Mouse (Mus musculus): ENCODE measurements around the gene H1fnt. TPM values are rescaled to one million over a fixed set of nuclear protein-coding genes. Genes with fewer than 3 reads are reported as not detected.
A peak's percentile ranks its signal among the peaks of the same experiment; 100 is the strongest.

H1fnt gene
- total RNA-seq (2022) = not detected

DNA sequence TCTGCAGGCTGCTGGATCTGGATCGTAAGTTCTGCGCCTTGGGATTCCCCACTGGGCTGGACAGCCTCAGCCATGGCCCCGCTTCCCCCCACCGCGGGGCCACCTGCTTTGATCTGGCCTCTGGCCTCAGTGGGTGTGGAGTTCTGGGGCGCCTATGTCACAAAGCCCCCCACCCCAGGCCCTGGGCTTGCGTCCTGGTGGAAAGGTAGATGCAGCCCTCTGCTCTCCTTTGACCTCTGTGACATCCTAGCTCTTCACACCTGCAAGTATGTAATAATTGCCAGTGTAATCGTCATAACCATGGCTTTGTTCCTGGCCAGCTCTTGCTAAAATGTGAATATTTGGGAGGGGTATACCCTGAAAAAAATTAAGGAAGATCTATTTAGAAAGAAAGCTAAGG is at the start of gene H1fnt:
H1fnt (minus strand) TSS at position 101 of the 400 bp plus-strand sequence.
- no peak for DNase-seq (ENCODE audit: low spot score in 2 of 2)

DNA sequence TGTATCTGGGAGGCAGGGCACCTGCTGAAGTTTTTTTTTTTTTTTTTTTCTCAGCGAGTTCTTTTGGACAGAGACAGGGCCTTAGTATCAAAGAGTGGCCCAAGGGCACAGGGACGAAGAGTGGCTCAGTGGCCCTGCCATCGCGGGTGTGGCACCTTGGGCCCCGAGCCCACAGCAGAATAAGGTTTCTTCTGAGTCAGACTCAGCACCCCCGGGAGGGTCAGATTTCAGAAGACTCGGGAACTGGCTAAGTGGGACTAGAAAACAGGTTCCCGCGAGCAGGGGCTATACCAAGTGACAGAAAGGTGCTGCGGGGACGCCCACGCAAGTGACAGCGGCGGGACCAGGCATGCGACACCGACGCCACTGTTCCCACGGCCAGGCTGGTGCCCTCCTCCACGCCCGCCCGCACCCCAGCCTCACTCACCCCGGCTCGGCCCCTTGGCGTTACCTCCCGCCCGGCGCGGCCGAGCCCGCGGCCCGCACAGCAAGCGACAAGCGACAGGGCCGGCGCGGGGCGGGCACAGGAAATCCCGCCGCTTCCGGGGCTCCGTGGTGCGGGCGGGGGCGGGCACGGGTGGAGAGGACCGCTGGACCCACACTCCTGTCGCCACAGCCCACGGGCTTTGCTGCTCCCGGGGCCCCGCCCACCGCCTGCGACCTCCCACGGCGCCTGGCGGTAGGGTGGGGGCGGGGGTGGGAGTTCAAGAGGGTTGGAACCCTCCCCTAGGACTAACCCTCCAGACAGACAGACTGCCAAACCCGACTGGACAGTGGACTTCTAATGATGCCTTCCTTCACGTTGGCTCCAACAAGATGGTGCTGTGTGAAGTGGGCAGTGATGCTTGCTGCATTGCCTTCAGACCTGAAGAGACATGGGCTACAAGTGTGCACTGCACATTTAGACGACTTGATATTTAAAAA is 38.8 kb upstream of the H1fnt start, which contains the start of gene Zfp641:
Zfp641 (minus strand) TSS at position 534 of the 924 bp plus-strand sequence.
- peak; percentile 15 to 55 for DNase-seq (ENCODE audit: low spot score in 2 of 2)

DNA sequence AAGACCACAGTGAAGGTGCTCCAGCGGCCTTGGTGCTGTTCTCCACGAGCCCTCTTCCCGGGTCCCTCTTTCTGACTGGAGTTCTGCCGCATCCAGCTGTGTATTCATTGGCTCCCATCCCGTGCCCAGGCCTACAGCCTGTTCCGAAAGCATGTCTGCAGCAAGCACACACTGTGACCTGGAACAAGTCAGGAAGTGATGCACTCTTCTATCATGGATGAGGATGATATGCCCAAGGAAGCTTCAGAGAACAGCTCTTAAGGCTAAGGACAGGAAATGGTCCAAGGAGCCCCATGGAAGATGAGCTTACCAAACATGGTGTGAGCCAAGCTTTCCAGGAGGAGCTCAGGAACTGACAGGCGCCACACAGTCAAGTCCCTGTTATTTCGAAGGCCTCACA is 36.6 kb upstream of the H1fnt start:
- no peak for DNase-seq (ENCODE audit: low spot score in 2 of 2)

DNA sequence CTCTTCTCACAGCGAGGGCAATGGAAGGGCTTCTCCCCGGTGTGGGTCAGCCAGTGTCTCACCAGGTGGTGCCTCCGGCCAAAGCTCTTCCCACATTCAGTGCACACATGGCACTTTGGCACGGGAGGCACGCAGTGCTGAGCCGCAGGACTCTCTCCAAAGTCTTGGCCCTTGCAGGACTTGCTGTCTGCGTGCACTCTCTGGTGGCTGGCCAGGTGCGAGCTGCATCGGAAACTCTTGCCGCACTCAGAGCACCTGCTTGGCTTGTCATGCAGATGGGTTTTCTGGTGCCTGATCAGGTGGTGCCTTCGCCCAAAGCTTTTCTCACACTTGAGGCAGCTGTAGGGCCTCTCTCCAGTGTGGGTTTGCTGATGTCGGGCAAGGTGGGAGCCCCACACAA is 31.5 kb upstream of the H1fnt start:
- DNase-seq (ENCODE audit: low spot score in 2 of 2) = peak; percentile 38 to 78

DNA sequence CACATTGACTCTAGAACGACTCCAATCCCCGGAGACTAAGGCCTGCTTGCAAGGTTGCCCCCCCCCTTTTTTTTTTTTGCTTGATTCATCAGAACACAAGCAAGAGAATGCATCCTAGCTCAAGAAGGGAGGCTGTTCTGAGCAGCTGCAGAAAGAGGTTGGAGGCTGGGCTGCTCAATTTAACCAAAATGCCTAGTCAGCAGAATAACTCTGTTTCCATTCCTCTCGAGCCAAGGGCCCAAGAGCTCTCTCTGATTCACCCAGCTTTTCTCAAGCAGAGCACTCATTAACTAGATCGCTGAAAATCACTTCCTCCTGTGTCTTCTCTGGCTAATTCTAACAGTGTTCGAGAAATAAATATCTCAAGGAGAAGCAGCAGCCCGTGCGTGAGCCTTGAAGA is 29.3 kb upstream of the H1fnt start:
- no peak for DNase-seq (ENCODE audit: low spot score in 2 of 2)

DNA sequence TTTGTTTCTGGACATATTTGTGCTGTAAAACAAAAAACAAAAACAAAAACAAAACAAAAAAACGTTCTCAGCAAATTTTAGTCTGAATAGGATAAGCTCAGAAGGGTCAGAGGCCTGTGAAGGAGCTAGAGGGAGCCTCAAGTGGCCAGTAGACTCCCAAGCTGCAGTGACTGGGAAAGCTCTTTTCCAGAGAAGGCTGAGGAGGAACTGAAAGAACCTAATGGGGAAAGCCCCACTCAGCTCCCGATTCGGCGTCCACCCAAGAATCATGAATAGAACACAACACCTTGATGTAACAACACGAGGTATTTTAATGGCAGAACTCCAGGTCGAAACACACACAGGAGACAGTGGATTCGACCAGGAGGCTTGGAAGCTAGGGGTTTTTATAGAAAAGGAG is 683 bp upstream of the H1fnt start:
- DNase-seq (ENCODE audit: low spot score in 2 of 2) = no peak

DNA sequence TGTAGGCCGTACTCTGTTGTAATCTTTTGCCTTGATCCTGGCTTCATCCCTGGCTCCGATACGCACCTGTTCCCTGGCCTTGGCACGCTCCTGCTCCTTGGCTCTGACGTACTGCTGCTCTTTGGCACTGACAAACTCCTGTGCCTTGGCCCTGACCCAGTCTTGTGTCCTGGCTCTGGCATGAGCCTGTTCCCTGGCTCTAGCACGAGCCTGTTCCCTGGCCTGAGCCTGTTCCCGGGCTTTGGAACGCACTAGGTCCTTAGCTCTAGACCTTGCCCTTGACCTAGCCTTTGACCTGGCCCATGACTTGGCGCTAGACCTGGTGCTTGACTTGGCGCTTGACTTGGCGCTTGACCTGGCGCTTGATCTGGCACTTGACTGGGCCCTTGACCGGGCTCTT is 822 bp downstream of the H1fnt start:
- DNase-seq (ENCODE audit: low spot score in 2 of 2) = peak; percentile 4 to 6

DNA sequence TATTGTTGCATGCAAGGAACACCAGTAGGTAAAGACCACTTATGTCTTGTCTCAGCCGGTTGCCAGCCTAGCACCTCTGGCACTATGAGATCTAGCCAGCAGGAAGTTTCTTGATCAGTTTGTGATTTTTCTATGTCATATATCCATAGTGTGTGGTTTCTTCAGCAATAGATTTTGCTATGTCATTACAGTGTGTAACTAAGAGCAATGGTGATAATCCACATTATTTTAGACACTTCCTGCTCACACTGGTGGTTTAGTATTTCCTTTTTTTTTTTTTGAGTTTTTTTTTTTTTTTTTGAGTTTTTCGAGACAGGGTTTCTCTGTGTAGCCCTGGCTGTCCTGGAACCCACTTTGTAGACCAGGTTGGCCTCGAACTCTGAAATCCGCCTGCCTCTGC is 21.7 kb downstream of the H1fnt start:
- no peak for DNase-seq (ENCODE audit: low spot score in 2 of 2)

DNA sequence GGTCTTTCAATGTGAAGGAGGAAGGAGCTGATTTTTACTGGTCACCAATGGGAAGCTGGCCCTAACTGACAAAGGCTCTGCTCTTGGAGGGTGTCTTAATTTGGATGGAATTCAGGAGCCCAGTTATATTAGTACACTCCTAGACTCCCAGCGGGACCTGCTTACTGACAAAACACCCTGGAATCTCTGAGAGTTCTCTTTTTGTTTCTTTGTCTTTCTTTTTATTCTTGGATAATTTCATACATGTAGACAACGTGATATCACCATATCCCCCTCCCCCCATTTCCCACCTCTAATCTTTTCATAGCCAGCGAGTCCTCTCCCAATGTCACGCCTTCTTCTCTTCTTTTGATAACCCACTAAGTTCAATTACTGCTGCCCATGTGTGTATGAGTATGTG is 22.7 kb downstream of the H1fnt start, which contains the start of gene Olfr286:
Olfr286 (minus strand) TSS at position 101 of the 400 bp plus-strand sequence.
- DNase-seq (ENCODE audit: low spot score in 2 of 2) = no peak

DNA sequence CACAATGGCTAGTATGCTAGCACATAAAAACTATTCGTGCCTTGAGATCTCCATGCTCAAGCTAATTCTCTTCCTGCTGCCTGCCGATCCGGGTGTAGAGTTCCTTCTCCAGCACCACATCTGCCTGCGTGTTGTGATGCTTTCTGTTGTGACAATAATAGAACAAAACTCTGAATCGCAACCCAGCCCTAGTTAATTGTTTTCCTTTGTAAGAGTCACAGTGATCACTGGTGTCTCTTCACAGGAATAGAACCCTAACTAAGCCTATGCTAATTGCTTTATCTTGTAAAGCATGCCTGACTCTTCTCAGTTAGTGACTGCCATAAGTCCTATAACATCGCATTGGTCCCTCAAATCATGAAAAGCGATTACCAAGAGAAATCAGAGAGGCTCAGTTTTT is 31.0 kb downstream of the H1fnt start:
- no peak for DNase-seq (ENCODE audit: low spot score in 2 of 2)

DNA sequence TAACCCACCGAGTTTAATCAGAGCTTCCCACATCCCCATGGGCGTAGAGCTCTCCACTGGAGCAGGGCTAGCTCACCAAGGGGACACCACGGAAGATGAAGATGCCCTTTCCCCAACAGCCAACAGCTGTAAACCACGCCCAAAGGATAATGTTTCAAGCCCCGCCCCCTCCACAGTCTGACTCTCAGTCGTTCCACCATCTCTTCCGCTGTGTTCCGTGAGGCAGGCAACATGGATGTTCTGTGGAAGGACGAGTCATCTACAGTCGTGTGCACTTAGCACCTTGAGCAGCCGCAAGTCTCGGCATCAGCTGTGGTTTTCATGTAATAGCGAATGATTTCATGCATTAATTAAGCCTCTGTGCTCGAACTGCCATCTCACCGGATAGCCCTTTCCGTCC is 31.5 kb downstream of the H1fnt start:
- no peak for DNase-seq (ENCODE audit: low spot score in 2 of 2)

DNA sequence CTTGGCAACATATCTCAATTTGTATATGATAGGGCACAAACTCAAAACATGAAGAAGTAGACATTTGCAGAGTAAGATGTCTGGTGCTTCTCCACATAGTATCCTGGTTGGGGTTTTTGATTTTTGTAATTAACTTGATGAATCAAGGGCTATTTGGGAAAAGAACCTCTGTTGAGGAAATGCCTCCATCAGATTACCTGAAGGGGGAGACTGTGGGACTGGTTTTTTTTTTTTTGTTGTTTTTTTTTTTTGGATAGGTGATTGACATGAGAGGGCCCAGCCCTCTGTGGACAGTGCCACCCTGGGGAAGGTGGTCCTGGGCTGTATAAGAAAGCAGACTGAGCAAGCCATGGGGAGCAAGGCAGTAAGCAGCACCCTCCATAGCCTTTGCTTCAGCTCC is 34.7 kb downstream of the H1fnt start:
- DNase-seq (ENCODE audit: low spot score in 2 of 2) = no peak

DNA sequence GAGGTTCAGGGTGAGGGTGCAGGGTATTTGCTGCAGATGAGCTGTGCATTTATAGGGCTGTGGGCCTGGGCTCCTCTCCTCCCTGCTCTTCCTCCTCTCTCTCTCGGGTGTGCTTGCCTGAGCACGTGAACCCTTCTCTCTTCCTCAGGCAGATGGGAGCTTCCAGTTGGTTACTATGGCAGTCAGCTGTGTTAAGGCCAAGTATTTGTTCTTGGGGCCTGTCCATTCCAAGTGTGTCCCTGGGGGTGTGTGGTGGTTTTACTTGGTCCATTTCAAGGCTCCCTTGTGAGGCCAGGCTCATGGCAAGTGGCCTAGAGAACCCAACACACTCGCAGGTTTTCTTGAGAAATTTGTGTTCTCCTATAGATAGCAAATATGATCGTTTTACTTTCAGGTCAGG is 36.2 kb downstream of the H1fnt start, which contains the start of the genes Gm44579 and Olfr287:
Gm44579 (minus strand) TSS at position 101 of the 400 bp plus-strand sequence.
Olfr287 (minus strand) TSS at position 180 of the 400 bp plus-strand sequence.
- DNase-seq (ENCODE audit: low spot score in 2 of 2) = no peak

DNA sequence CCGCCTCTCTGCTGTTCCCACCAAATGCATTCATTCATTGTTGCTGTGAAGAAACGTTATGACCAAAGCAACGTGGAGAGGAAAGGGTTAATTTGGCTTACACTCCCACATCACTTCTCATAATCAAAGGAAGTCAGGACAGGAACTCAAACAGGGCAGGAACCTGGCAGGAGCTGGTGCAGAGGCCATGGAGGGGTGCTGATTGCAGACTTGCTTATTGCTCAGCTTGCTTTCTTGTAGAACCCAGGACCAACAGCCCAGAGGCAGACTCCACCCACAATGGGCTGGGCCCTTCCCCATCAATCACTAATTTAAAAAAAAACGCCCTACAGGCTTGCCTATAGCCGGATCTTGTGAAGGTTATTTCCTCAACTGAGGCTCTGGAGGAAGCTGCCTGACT is 43.0 kb downstream of the H1fnt start:
- DNase-seq (ENCODE audit: low spot score in 2 of 2) = no peak

DNA sequence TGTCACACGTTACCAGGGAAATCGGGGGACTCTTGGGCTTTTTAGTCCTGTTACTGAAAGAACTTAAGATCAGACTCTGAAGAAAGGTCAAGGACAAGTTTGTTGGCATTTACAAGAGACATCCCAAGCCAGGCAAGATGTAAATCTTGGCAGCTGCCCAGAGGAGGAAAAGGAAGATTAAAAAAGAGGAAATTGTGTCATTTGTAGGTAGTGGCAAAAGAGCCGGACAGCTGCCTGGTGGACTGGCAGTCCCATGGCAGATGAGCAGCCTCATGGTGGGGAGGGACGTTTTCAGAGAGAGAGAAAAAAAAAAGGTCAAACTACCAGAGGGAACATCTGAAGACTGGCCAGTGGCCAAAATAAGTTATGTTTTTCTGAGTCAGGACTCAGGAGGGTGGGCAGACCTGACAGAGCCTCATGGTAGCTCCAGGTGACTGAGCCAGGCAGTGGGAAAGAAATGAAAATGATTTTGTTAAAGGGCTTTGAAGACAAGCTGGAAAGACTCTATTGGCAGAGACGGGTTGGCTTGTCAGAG is 43.7 kb downstream of the H1fnt start:
- DNase-seq (ENCODE audit: low spot score in 2 of 2) = no peak

DNA sequence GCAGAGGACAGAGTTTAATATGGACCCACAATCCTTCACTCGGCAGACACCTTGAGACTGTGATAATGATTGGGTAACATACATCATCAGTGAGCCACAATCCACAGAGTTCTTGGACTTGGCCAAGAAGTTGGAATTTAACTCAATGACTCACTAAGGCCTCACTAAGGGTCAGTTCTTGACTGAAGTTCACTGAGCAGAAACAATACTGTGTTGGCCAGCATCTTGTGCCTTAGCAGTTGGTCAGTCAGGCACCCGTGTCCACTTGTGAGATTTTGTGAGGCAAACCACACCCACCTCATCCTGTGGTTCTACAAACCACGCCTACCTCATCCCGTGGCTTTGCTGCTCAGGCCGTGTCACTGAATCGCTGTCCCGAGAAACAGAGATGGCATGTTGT is 47.4 kb downstream of the H1fnt start:
- DNase-seq (ENCODE audit: low spot score in 2 of 2) = no peak

Other genes starting within 250 kb of the H1fnt start
- 1,000 to 10,000 TPM; 2,927 to 3,255 (median 3,175) TPM for gene Pfkm, start 164.7 kb downstream of the H1fnt start, total RNA-seq (2022)
- 1 to 10 TPM; 7.2 to 10.0 (median 8.5) TPM for gene Senp1, start 163.5 kb downstream of the H1fnt start, total RNA-seq (2022)
- gene Asb8, start 91.7 kb downstream of the H1fnt start, total RNA-seq (2022) = 100 to 1,000 TPM; 123 to 141 (median 129) TPM
- gene Ccdc184, start 90.1 kb downstream of the H1fnt start, total RNA-seq (2022) = not detected
- gene Olfr288, start 61.8 kb downstream of the H1fnt start, total RNA-seq (2022) = not detected
- gene Gm44579, start 36.3 kb downstream of the H1fnt start, total RNA-seq (2022) = not detected
- not detected for gene Olfr287, start 36.2 kb downstream of the H1fnt start, total RNA-seq (2022)
- not detected for gene Olfr286, start 22.8 kb downstream of the H1fnt start, total RNA-seq (2022)
- 10 to 100 TPM in 3 of 4 experiments, 1 to 10 TPM in 1; 9.8 to 16.3 (median 13.7) TPM for gene Zfp641, start 38.9 kb upstream of the H1fnt start, total RNA-seq (2022)
- not detected for gene Olfr285, start 60.1 kb upstream of the H1fnt start, total RNA-seq (2022)
- gene Olfr284, start 83.7 kb upstream of the H1fnt start, total RNA-seq (2022) = not detected
- gene Olfr283, start 123.7 kb upstream of the H1fnt start, total RNA-seq (2022) = not detected
- not detected for gene Olfr282, start 173.9 kb upstream of the H1fnt start, total RNA-seq (2022)
- not detected for gene Olfr281, start 195.3 kb upstream of the H1fnt start, total RNA-seq (2022)
- not detected for gene OR5BS1P, start 212.6 kb upstream of the H1fnt start, total RNA-seq (2022)
- gene Lalba, start 225.4 kb upstream of the H1fnt start, total RNA-seq (2022) = not detected
- not detected for gene Olfr279, start 235.1 kb upstream of the H1fnt start, total RNA-seq (2022)